Mouse (Mus musculus) CH12.LX (cell line): ENCODE data around the gene Olfr53.

Experiments
- CTCF ChIP-seq, 2 experiments: IDR thresholded peaks in 1 of 2; conservative IDR thresholded peaks in 1 of 2; 2 replicates each; pipeline ENCODE4 v1.5.1; 2011 to 2012; ENCODE audit warnings: low read depth in 2 of 2, low read length in 2 of 2, improper control_type of control experiment in 1 of 2, inconsistent platforms in 1 of 2, mild to moderate bottlenecking in 1 of 2, moderate library complexity in 1 of 2
- EP300 ChIP-seq: IDR thresholded peaks from 2 replicates; pipeline ENCODE4 v1.6.1; 2011; ENCODE audit warnings: low read length, improper control_type of control experiment
- JUND ChIP-seq: conservative IDR thresholded peaks from 2 replicates; pipeline ENCODE4 v1.6.1; 2011; ENCODE audit warnings: low read depth, low read length, improper control_type of control experiment
- MAX ChIP-seq: IDR thresholded peaks from 2 replicates; pipeline ENCODE4 v1.6.1; 2011; ENCODE audit warnings: low read length, improper control_type of control experiment
- MEF2A ChIP-seq: IDR thresholded peaks from 2 replicates; pipeline ENCODE4 v1.6.1; 2014; ENCODE audit warnings: low read depth, mild to moderate bottlenecking, inconsistent platforms, low read length, improper control_type of control experiment, borderline replicate concordance
- POLR2A ChIP-seq: IDR thresholded peaks from 2 replicates; pipeline ENCODE4 v1.6.1; 2011; ENCODE audit warnings: low read depth, mild to moderate bottlenecking, improper control_type of control experiment, low read length
- SIN3A ChIP-seq: IDR thresholded peaks from 2 replicates; pipeline ENCODE4 v1.6.1; 2012; ENCODE audit warnings: low read length, improper control_type of control experiment, inconsistent platforms
- TCF12 ChIP-seq: IDR thresholded peaks from 2 replicates; pipeline ENCODE4 v1.6.1; 2014; ENCODE audit warnings: low read depth, mild to moderate bottlenecking, inconsistent platforms, low read length, improper control_type of control experiment
- UBTF ChIP-seq: IDR thresholded peaks from 2 replicates; pipeline ENCODE4 v1.6.1; 2012; ENCODE audit warnings: low read depth, mild to moderate bottlenecking, inconsistent platforms, low read length, improper control_type of control experiment, moderate library complexity
- ZKSCAN1 ChIP-seq: IDR thresholded peaks from 2 replicates; pipeline ENCODE4 v1.6.1; 2012; ENCODE audit warnings: low read depth, inconsistent platforms, low read length, improper control_type of control experiment, borderline replicate concordance

DNA sequence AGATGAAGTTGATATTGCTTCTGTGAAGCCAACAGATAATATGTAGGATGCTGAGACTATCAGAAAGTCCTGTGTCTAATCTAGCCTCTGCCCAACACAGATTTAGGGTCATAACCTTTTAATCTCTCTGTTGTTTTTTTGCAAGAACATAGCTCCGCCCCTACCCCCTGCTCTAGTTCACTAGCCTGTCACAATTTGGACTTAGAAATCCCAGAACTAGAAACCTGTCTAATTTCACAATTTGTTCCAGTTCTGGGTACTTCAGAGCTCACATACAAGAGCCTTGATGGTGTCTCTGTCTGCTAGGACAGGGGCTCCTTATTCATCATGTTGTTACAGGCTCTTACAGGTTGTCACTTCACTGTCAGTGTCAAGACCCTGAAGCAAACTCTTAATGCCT lies 15.7 kb upstream of the Olfr53 start:
- TF ChIP-seq CTCF (conservative IDR thresholded peaks at IDR 0.05 in 1 of 2, IDR thresholded peaks at IDR 0.05 in 1 of 2; ENCODE audit: low read depth in 2 of 2, low read length in 2 of 2) (no peak), ZKSCAN1 (no peak), SIN3A (no peak), TCF12 (no peak), MAX (no peak), UBTF (no peak), EP300 (no peak), MEF2A (no peak), POLR2A (no peak), JUND (no peak)
